Mouse (Mus musculus) lung, postnatal 0 days (tissue): Measurements from ENCODE around the gene Pard3. TPM values are rescaled to one million over a fixed set of nuclear protein-coding genes. Genes with fewer than 3 reads are reported as not detected.
A peak's percentile ranks its signal among the peaks of the same experiment; 100 is the strongest.

Experiments
- ATAC-seq: fragments of 200-750 bp; cut with Nextera tagmentation; 2 replicates; pipeline ENCODE4 v1.8.0; 2017; ENCODE audit warnings: moderate library complexity
- DNase-seq: peaks from one replicate; pipeline ENCODE4 v3.0.0-alpha.2; 2016; ENCODE audit warnings: low spot score
- H3K27ac ChIP-seq: fragments of 300-500 bp; sonication (generic); 2 replicates; pipeline ENCODE4 v1.5.1; 2014; ENCODE audit warnings: antibody characterized with exemption, mild to moderate bottlenecking, low read length, mixed read lengths
- H3K27me3 ChIP-seq: fragments of 300-500 bp; sonication (generic); replicated peaks from 2 replicates; pipeline ENCODE4 v1.6.1; 2014; ENCODE audit warnings: low read length, mixed read lengths; ENCODE audit not compliant: insufficient read depth
- H3K36me3 ChIP-seq: fragments of 300-500 bp; sonication (generic); 2 replicates; pipeline ENCODE4 v1.6.1; 2014; ENCODE audit warnings: low read length, mixed read lengths; ENCODE audit not compliant: insufficient read depth
- H3K4me1 ChIP-seq: fragments of 300-500 bp; sonication (generic); 2 replicates; pipeline ENCODE4 v1.6.1; 2014; ENCODE audit warnings: antibody characterized with exemption, low read depth, low read length, mixed read lengths; ENCODE audit not compliant: insufficient read depth
- H3K4me2 ChIP-seq: fragments of 300-500 bp; sonication (generic); replicated peaks from 2 replicates; pipeline ENCODE4 v1.6.1; 2014; ENCODE audit warnings: low read depth, mild to moderate bottlenecking, low read length, moderate library complexity, mixed read lengths
- H3K4me3 ChIP-seq: fragments of 300-500 bp; sonication (generic); 2 replicates; pipeline ENCODE4 v1.5.1; 2014; ENCODE audit warnings: low read depth, low read length
- H3K9ac ChIP-seq: fragments of 300-500 bp; sonication (generic); replicated peaks from 2 replicates; pipeline ENCODE4 v1.6.1; 2014; ENCODE audit warnings: low read depth, mild to moderate bottlenecking
- H3K9me3 ChIP-seq: fragments of 300-500 bp; sonication (generic); 2 replicates; pipeline ENCODE4 v1.6.1; 2016; ENCODE audit warnings: low read length, mixed read lengths
- CTCF ChIP-seq: IDR thresholded peaks from 2 replicates; pipeline ENCODE4 v1.5.1; 2016; ENCODE audit warnings: antibody characterized with exemption, mild to moderate bottlenecking
- EP300 ChIP-seq: IDR thresholded peaks from 2 replicates; pipeline ENCODE4 v1.6.1; 2016; ENCODE audit warnings: antibody characterized with exemption, mild to moderate bottlenecking, control low read depth
- WGBS: fragments of 180-500 bp; shearing (Covaris S2); extraction: QIAGEN DNeasy Blood & Tissue Kit; methylation state at CpG from one replicate; pipeline ENCODE4 v1.1.7; 2014; 5-methylcytosine and 5-hydroxymethylcytosine counted together
- polyA plus RNA-seq: library from polyadenylated mRNA; unstranded; fragments of >200 nt; fragmentation: Nextera tagmentation; extraction: Ambion mirVana; gene quantifications from 2 replicates; pipeline ENCODE4 v1.2.1, GENCODE M21; 2015

Pard3 gene
- polyA plus RNA-seq, 1 experiment from 2014 or later: 13.2 TPM

DNA sequence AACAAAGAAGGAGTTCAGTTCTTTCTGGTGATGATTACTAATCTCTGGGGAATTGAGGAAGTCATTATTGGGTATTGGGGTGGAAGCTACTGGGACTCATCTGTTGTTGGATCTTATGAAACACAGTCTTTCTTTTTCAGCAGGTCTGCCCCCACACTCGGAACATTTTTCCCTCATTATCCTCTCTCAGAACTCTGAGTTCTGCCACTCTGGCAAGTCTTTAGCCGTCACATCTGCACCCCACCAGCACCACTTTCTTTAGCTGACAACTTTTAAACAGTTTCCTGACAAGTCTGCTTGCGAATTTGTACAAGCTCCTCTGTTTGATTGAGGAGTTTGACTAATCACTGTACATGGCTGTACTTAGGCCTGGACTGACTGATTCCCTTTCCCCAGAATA lies 118.4 kb downstream of the Pard3 start:
- DNase-seq: no peak
- H3K4me1 ChIP-seq: peaks cover 8% of the 10 kb centered on the region; the same call in 1 of the 2 replicates

DNA sequence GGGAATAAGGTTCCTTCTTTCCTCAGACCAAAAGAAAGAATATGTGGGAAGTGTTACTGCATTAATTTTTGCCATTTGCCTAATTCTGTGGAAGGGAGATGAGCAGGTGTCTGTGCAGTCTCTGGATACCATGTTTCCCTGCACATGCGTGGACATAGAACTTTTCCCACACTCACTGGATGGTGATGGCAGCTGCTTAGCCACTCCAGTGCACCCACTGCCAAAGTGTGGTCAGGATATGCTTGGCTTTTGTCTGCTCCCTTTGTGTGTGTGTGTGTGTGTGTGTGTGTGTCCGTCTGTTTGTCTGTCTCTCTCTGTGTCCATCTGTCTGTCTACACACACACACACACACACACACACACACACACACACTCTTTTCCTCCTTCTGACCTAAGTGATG lies 119.8 kb downstream of the Pard3 start:
- DNase-seq: no peak
- no peak overlapping the region for H3K27ac ChIP-seq
- peak; percentile 35 for ATAC-seq
- H3K27me3 ChIP-seq: no peaks in the 10 kb centered on the region
- peaks cover 8% of the 10 kb centered on the region; the same call in 1 of the 2 replicates for H3K4me1 ChIP-seq
- no peak for TF ChIP-seq CTCF
- TF ChIP-seq EP300: no peak
- H3K36me3 ChIP-seq: no peaks in the 10 kb centered on the region
- no peak overlapping the region for H3K9ac ChIP-seq
- H3K4me2 ChIP-seq: no peak overlapping the region
- WGBS: 19% methylated on average over 2 of the region's 2 CpGs
- no peaks in the 10 kb centered on the region for H3K9me3 ChIP-seq
- no peak overlapping the region for H3K4me3 ChIP-seq

More for the DNA sequence above, 118.4 kb downstream of the Pard3 start:
- no peak overlapping the region for H3K9ac ChIP-seq
- no peak for TF ChIP-seq CTCF
- no peak for TF ChIP-seq EP300
- no peaks in the 10 kb centered on the region for H3K36me3 ChIP-seq
- H3K4me2 ChIP-seq: no peak overlapping the region
- ATAC-seq: no peak
- no peaks in the 10 kb centered on the region for H3K27me3 ChIP-seq
- H3K27ac ChIP-seq: no peak overlapping the region
- H3K4me3 ChIP-seq: no peak overlapping the region
- 68% methylated on average over 3 of the region's 3 CpGs for WGBS
- H3K9me3 ChIP-seq: no peaks in the 10 kb centered on the region

GRCm38 (mm10) chr8:127184025-127184424 lies 120.3 kb downstream of the Pard3 start:
- H3K4me2 ChIP-seq: no peak overlapping the region
- no peak overlapping the region for H3K27ac ChIP-seq
- H3K27me3 ChIP-seq: no peaks in the 10 kb centered on the region
- no peak overlapping the region for H3K4me3 ChIP-seq
- no peak overlapping the region for H3K9ac ChIP-seq
- ATAC-seq (peak; percentile 66), DNase-seq (peak; percentile 56)
- H3K9me3 ChIP-seq: no peaks in the 10 kb centered on the region
- WGBS: 4% methylated on average over 4 of the region's 4 CpGs
- H3K4me1 ChIP-seq: peaks cover 8% of the 10 kb centered on the region; the same call in 1 of the 2 replicates
- TF ChIP-seq EP300: no peak
- no peaks in the 10 kb centered on the region for H3K36me3 ChIP-seq

GRCm38 (mm10) chr8:127185897-127186296 lies 122.2 kb downstream of the Pard3 start:
- H3K4me2 ChIP-seq: no peak overlapping the region
- TF ChIP-seq EP300: no peak
- no peak for TF ChIP-seq CTCF
- H3K9ac ChIP-seq: no peak overlapping the region
- no peaks in the 10 kb centered on the region for H3K27me3 ChIP-seq
- no peak overlapping the region for H3K27ac ChIP-seq
- H3K4me1 ChIP-seq: peaks cover 8% of the 10 kb centered on the region; the same call in 1 of the 2 replicates
- no peaks in the 10 kb centered on the region for H3K36me3 ChIP-seq
- WGBS: 62% methylated on average over 7 of the region's 7 CpGs
- H3K4me3 ChIP-seq: no peak overlapping the region
- no peaks in the 10 kb centered on the region for H3K9me3 ChIP-seq
- DNase-seq: no peak
- ATAC-seq: no peak

GRCm38 (mm10) chr8:127188671-127189070 lies 125.0 kb downstream of the Pard3 start:
- Histone ChIP-seq H3K36me3 (no peaks in the 10 kb centered on the region), H3K4me3 (no peak overlapping the region), H3K4me2 (no peak overlapping the region), H3K27ac (no peak overlapping the region), H3K9me3 (no peaks in the 10 kb centered on the region), H3K4me1 (peaks cover 5% of the 10 kb centered on the region; the same call in 1 of the 2 replicates), H3K9ac (no peak overlapping the region), H3K27me3 (no peaks in the 10 kb centered on the region)
- ATAC-seq: no peak
- no peak for DNase-seq
- no peak for TF ChIP-seq EP300

DNA sequence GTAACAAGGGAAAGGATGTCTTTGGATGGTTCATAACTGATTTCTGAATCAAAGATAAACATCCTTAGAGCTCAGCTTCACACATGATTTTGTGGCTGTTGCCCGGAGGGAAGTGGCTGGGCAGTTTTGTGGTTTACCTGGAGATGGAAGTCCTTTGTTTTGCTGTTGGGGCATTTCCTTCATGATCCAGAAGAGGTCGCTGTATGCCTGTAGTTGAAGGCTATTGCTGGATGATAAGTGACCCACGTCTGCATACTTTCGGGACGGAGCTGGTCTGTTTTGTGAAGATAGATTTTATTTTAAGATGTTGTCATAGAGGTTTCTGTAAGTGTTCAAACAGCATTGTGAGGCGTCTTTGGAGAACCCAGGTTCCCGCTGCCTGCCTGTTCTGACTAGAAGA lies 126.7 kb downstream of the Pard3 start:
- H3K9ac ChIP-seq: no peak overlapping the region
- ATAC-seq (0 out of 2 replicates have a peak, but pooled peaks have one; percentile 40), DNase-seq (peak; percentile 76)
- H3K27ac ChIP-seq: no peak overlapping the region
- no peak overlapping the region for H3K4me3 ChIP-seq
- WGBS: 33% methylated on average over 7 of the region's 7 CpGs
- no peaks in the 10 kb centered on the region for H3K9me3 ChIP-seq
- H3K27me3 ChIP-seq: no peaks in the 10 kb centered on the region
- no peaks in the 10 kb centered on the region for H3K4me1 ChIP-seq
- TF ChIP-seq EP300 (no peak), CTCF (peak; percentile 90)
- no peak overlapping the region for H3K4me2 ChIP-seq
- no peaks in the 10 kb centered on the region for H3K36me3 ChIP-seq

- peak; percentile 91 for TF ChIP-seq CTCF
- TF ChIP-seq EP300: no peak
- H3K36me3 ChIP-seq: no peaks in the 10 kb centered on the region
- no peaks in the 10 kb centered on the region for H3K27me3 ChIP-seq
- H3K27ac ChIP-seq: no peak overlapping the region
- no peak overlapping the region for H3K4me3 ChIP-seq
- no peaks in the 10 kb centered on the region for H3K9me3 ChIP-seq
- no peak overlapping the region for H3K9ac ChIP-seq
- H3K4me2 ChIP-seq: no peak overlapping the region
- ATAC-seq (peak; percentile 33; the same call in 1 of the 2 replicates), DNase-seq (peak; percentile 68)
- no peaks in the 10 kb centered on the region for H3K4me1 ChIP-seq
- WGBS: 37% methylated on average over 5 of the region's 5 CpGs
These were observed 127.7 kb downstream of the Pard3 start for GRCm38 (mm10) chr8:127191387-127191786.
